27 mouse cellular contexts compared by ENCODE assay signal in the genomic region with DNA sequence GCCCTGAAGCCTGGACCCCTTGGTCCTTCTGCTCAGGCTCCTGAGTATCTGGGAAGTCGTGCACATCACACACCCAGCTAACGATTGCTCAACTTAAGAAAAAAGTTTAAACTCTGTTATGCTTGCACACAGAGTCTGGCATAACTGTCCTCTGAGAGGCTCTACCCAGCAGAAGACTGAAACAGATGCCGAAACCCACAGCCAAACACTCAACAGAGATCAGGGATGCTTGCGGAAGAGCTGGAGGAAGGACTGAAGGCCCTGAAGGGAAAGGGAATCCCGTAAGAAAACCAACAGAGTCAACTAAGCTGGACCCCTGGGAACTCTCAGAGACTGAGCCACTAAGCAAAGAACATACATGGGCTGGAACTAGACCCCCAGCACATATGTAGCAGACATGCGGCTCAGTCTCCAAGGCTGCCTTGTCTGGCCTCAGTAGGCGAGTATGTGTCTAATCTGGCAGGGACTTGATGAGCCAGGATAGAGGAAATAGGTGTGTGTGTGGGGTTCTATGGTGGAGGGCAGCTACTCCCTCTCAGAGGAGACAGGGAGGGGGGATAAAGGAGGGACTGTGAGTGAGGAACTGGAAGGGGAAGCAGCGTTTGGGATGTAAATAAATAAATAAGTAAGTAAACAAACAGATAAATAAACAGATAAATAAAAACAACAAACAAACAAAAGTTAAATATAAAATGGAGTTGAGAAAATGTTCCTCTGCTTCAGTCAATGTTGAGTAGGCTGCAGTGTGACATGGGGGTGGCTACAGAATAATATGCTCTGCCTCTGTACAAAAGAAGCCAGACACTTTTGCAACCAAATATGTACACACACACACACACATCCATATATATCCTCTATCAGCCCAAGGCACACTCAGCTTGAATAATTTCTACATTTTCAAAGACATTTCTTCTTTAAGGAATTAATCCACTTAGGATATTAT.
DNase-seq lines count a peak whose midpoint lies in the region; ATAC-seq and TF ChIP-seq lines count a peak whose summit lies in the region.
"Had no signal": no experiment of that assay in that cellular context is flagged by ENCODE, and none has a peak within 500 bp of the region (broad histone marks: within the 10 kb centered on the region; RNA-seq: fewer than 3 reads in every experiment).

No protein-coding gene starts in this region.

- peaks cover 10 to 14% of the 10 kb centered on the region in 2 experiments for H3K4me1 ChIP-seq in MEL (ENCODE audit: control insufficient read depth in 1 of 2, insufficient read depth in 2 of 2, low read length in 2 of 2)
- H3K4me1 ChIP-seq: intestine, embryonic 15.5 days; midbrain, embryonic 13.5 days; neural tube, embryonic 13.5 days had no signal

- DNase-seq in heart, adult 11 months, result peak; percentile 56
- no peak for DNase-seq in heart, adult 18-20 months
- DNase-seq in MEL (ENCODE audit: low read depth, low spot score), result peak; percentile 60
- DNase-seq in brain, adult 2 months (ENCODE audit: low read depth, low spot score), result peak; percentile 34
- DNase-seq in left cerebral cortex, adult 18-20 months (ENCODE audit: low spot score in 2 of 2), result no peak
- DNase-seq in ovary, postnatal 36 days (ENCODE audit: low spot score), result no peak
- DNase-seq: adrenal gland, adult 2 months; adrenal gland, postnatal 36 days; cerebellum, adult 2 months; cerebellum, postnatal 14 days; gastrocnemius, adult 2 months; gastrocnemius, postnatal 36 days; heart, postnatal 14 days; kidney, adult 8-10 months; kidney, postnatal 4 days; lung, embryonic 14.5 days; retina, postnatal 1 day; right cerebral cortex, postnatal 14 days; thymus, postnatal 4 days had no signal

- H3K9ac ChIP-seq in MEL (ENCODE audit: control insufficient read depth, low read depth, low read length, poor library complexity, severe bottlenecking), result no peak overlapping the region
- H3K9ac ChIP-seq: intestine, embryonic 15.5 days; lung, embryonic 14.5 days; midbrain, embryonic 13.5 days; neural tube, embryonic 13.5 days had no signal

- no peak for TF ChIP-seq RAD21 in MEL (IDR thresholded peaks at IDR 0.05; ENCODE audit: low read depth, low read length)

- TF ChIP-seq CTCF in MEL (IDR thresholded peaks at IDR 0.05 in 2 of 3, conservative IDR thresholded peaks at IDR 0.05 in 1 of 3; ENCODE audit: control insufficient read depth in 1 of 3, insufficient read depth in 1 of 3, low read depth in 2 of 3, low read length in 3 of 3, poor library complexity in 1 of 3, severe bottlenecking in 1 of 3), result no peak

- peaks cover 0 to 11% of the 10 kb centered on the region in 2 experiments; a peak in 2 of 4 replicates for H3K36me3 ChIP-seq in MEL (ENCODE audit: control insufficient read depth in 1 of 2, insufficient read depth in 2 of 2, low read length in 2 of 2)
- H3K36me3 ChIP-seq: intestine, embryonic 15.5 days; neural tube, embryonic 13.5 days had no signal

- no peak overlapping the region for H3K4me3 ChIP-seq in MEL (ENCODE audit: control insufficient read depth in 1 of 2, insufficient read depth in 1 of 2, low read depth in 2 of 2, low read length in 2 of 2)
- H3K4me3 ChIP-seq: gastrocnemius, adult 2 months; intestine, embryonic 15.5 days; midbrain, embryonic 13.5 days; neural tube, embryonic 13.5 days had no signal

- H3K9me3 ChIP-seq in MEL (replicated peaks; ENCODE audit: insufficient read depth, low read length), result no peaks in the 10 kb centered on the region
- H3K9me3 ChIP-seq: intestine, embryonic 15.5 days; midbrain, embryonic 13.5 days had no signal

- TF ChIP-seq POLR2A in MEL (IDR thresholded peaks at IDR 0.05; ENCODE audit: control insufficient read depth in 1 of 2, insufficient read depth in 1 of 2, low read depth in 1 of 2, low read length in 2 of 2, poor library complexity in 1 of 2), result no peak

- peak; percentile 50; the same call in 1 of the 2 replicates for ATAC-seq in granulocyte monocyte progenitor cell, adult 5-6 weeks (replicated peaks; ENCODE audit: poor library complexity, severe bottlenecking)
- ATAC-seq: activated CD4-positive, CD25-positive, alpha-beta regulatory T cell, adult 4 months; forebrain, embryonic 14.5 days; hindbrain, postnatal 0 days; intestine, embryonic 15.5 days; midbrain, embryonic 13.5 days had no signal

- 0 out of 4 replicates have a peak, but pooled peaks of 1 of the 2 experiments have one; percentile 15 for TF ChIP-seq EP300 in MEL (IDR thresholded peaks at IDR 0.05; ENCODE audit: low read depth in 1 of 2, low read length in 2 of 2)

- H3K27ac ChIP-seq in MEL (ENCODE audit: control insufficient read depth, low read depth, low read length), result no peak overlapping the region; the same call in 1 of the 2 replicates
- H3K27ac ChIP-seq: gastrocnemius, adult 2 months; hindbrain, postnatal 0 days; intestine, embryonic 15.5 days; kidney, postnatal 0 days; midbrain, embryonic 13.5 days; neural tube, embryonic 13.5 days had no signal

- H3K79me2 ChIP-seq in MEL (ENCODE audit: control insufficient read depth, insufficient read depth, low read length, poor library complexity), result no peaks in the 10 kb centered on the region

- H3K27me3 ChIP-seq in MEL (ENCODE audit: control insufficient read depth in 1 of 2, insufficient read depth in 2 of 2, low read length in 2 of 2), result no peaks in the 10 kb centered on the region
- H3K27me3 ChIP-seq: intestine, embryonic 15.5 days; midbrain, embryonic 13.5 days; neural tube, embryonic 13.5 days had no signal

TF ChIP-seq in MEL, 35 proteins besides CTCF, POLR2A, EP300 and RAD21:
- no peak for TF ChIP-seq POLR2AphosphoS2 (IDR thresholded peaks at IDR 0.05; ENCODE audit: low read length)
- TF ChIP-seq ZC3H11A (IDR thresholded peaks at IDR 0.05; ENCODE audit: low read depth, low read length), result no peak
- no peak for TF ChIP-seq MEF2A (IDR thresholded peaks at IDR 0.05; ENCODE audit: extremely low read depth, insufficient replicate concordance, low read depth, low read length, poor library complexity, severe bottlenecking)
- no peak for TF ChIP-seq KAT2A (conservative IDR thresholded peaks at IDR 0.05; ENCODE audit: low read depth, low read length)
- TF ChIP-seq MAZ (IDR thresholded peaks at IDR 0.05; ENCODE audit: low read depth, low read length), result peak; percentile 43; the same call in 1 of the 2 replicates
- no peak for TF ChIP-seq RCOR1 (IDR thresholded peaks at IDR 0.05; ENCODE audit: low read depth, low read length)

Comparison
In these comparisons a context has a peak if more than half of its experiments do, and no peak if none do; other contexts are left out.
1. DNase-seq: peak in heart, adult 11 months (single experiment), MEL (single experiment) and brain, adult 2 months (single experiment); none in heart, adult 18-20 months (0 of 2), left cerebral cortex, adult 18-20 months (0 of 2) and ovary, postnatal 36 days (single experiment).